ENCODE assay signal across 10 mouse cellular contexts in genomic region chr16:34935514-34936338, GRCm38 (mm10).
DNase-seq lines count a peak whose midpoint lies in the region; ATAC-seq and TF ChIP-seq lines count a peak whose summit lies in the region.
"Had no signal": no experiment of that assay in that cellular context is flagged by ENCODE, and none has a peak within 500 bp of the region (broad histone marks: within the 10 kb centered on the region; RNA-seq: fewer than 3 reads in every experiment).

No protein-coding gene starts in this region.

- H3K4me2 ChIP-seq in lung, embryonic 15.5 days, result no peak overlapping the region
- no peak overlapping the region for H3K4me2 ChIP-seq in midbrain, embryonic 11.5 days

- no peak for TF ChIP-seq CTCF in heart, adult 2 months (IDR thresholded peaks at IDR 0.05)
- no peak for TF ChIP-seq CTCF in embryonic fibroblast, embryonic 13.5 days (IDR thresholded peaks at IDR 0.05; ENCODE audit: borderline replicate concordance, insufficient read depth, low read length)

- no peaks in the 10 kb centered on the region for H3K9me3 ChIP-seq in lung, embryonic 15.5 days
- H3K9me3 ChIP-seq in midbrain, embryonic 11.5 days (ENCODE audit: control insufficient read depth, low read length), result no peaks in the 10 kb centered on the region

- no peak overlapping the region for H3K9ac ChIP-seq in heart, adult 2 months (ENCODE audit: low read depth, low read length)
- H3K9ac ChIP-seq in lung, embryonic 15.5 days, result no peak overlapping the region
- H3K9ac ChIP-seq in midbrain, embryonic 11.5 days (ENCODE audit: low read length), result no peak overlapping the region

- intact Hi-C loops in heart, adult 2 months (cut with DNase I), result no loop called here

- 80% methylated on average over 9 of the region's 9 CpGs for WGBS in heart, adult 2 months
- WGBS in lung, embryonic 15.5 days, result 38% methylated on average over 9 of the region's 9 CpGs
- WGBS in midbrain, embryonic 11.5 days, result 45% methylated on average over 9 of the region's 9 CpGs

- no peaks in the 10 kb centered on the region for H3K79me2 ChIP-seq in heart, adult 2 months (replicated peaks; ENCODE audit: control insufficient read depth, insufficient read depth, low read length)

- H3K36me3 ChIP-seq in heart, adult 2 months (ENCODE audit: control insufficient read depth, insufficient read depth, low read length), result peaks cover 3% of the 10 kb centered on the region; the same call in 1 of the 2 replicates
- H3K36me3 ChIP-seq in lung, embryonic 15.5 days, result peaks cover 21% of the 10 kb centered on the region; the same call in 1 of the 2 replicates
- no peaks in the 10 kb centered on the region for H3K36me3 ChIP-seq in midbrain, embryonic 11.5 days (ENCODE audit: control insufficient read depth, insufficient read depth, low read length)

- ATAC-seq in lung, embryonic 15.5 days (ENCODE audit: borderline replicate concordance, extremely low read depth, low FRiP score, low TSS enrichment), result no peak
- no peak for ATAC-seq in midbrain, embryonic 11.5 days (ENCODE audit: low FRiP score)
- ATAC-seq: inflammation-experienced regulatory T-cells, adult 6 months had no signal

- TF ChIP-seq EP300 in heart, adult 2 months (IDR thresholded peaks at IDR 0.05; ENCODE audit: insufficient read depth, low read depth, low read length), result no peak

- no peak overlapping the region for H3K4me3 ChIP-seq in heart, adult 2 months
- no peak overlapping the region for H3K4me3 ChIP-seq in lung, embryonic 15.5 days
- H3K4me3 ChIP-seq in embryonic fibroblast, embryonic 13.5 days (ENCODE audit: insufficient read depth, low read length), result no peak overlapping the region
- no peak overlapping the region for H3K4me3 ChIP-seq in midbrain, embryonic 11.5 days (ENCODE audit: low read depth, low read length)

- H3K27me3 ChIP-seq in heart, adult 2 months (ENCODE audit: control insufficient read depth, insufficient read depth, low read length), result no peaks in the 10 kb centered on the region
- H3K27me3 ChIP-seq in lung, embryonic 15.5 days, result no peaks in the 10 kb centered on the region
- no peaks in the 10 kb centered on the region for H3K27me3 ChIP-seq in midbrain, embryonic 11.5 days (ENCODE audit: control insufficient read depth, insufficient read depth, low read length)

- TF ChIP-seq POLR2A in heart, adult 2 months (IDR thresholded peaks at IDR 0.05; ENCODE audit: insufficient read depth, low read depth, low read length), result no peak
- peak; percentile 30; the same call in 1 of the 2 replicates for TF ChIP-seq POLR2A in embryonic fibroblast, embryonic 13.5 days (IDR thresholded peaks at IDR 0.05; ENCODE audit: low read depth, low read length)

- no peak for DNase-seq in heart, adult 2 months
- DNase-seq in heart, adult 11 months, result no peak
- no peak for DNase-seq in lung, postnatal 25 days (ENCODE audit: low spot score)
- peak; percentile 53 for DNase-seq in mesoderm, embryonic 11.5 days (ENCODE audit: low read depth, low spot score)
- DNase-seq in cerebellum, adult 9-10 months, result no peak
- no peak for DNase-seq in midbrain, embryonic 11.5 days (ENCODE audit: low spot score, missing footprints)
- DNase-seq: cerebellum, adult 11-12 months had no signal

- H3K27ac ChIP-seq in heart, adult 2 months, result peak overlapping the region; percentile 26; the same call in 1 of the 2 replicates
- peak overlapping the region; percentile 66 for H3K27ac ChIP-seq in lung, embryonic 15.5 days
- peak overlapping the region; percentile 82 for H3K27ac ChIP-seq in embryonic fibroblast, embryonic 13.5 days (ENCODE audit: insufficient read depth, low read length)
- no peak overlapping the region for H3K27ac ChIP-seq in midbrain, embryonic 11.5 days (ENCODE audit: low read depth, low read length)

- H3K4me1 ChIP-seq in heart, adult 2 months (ENCODE audit: control insufficient read depth, insufficient read depth, low read length), result peaks cover 23% of the 10 kb centered on the region
- peaks cover 88% of the 10 kb centered on the region for H3K4me1 ChIP-seq in lung, embryonic 15.5 days
- H3K4me1 ChIP-seq in embryonic fibroblast, embryonic 13.5 days (ENCODE audit: control insufficient read depth, insufficient read depth, low read length), result peaks cover 18% of the 10 kb centered on the region
- no peaks in the 10 kb centered on the region for H3K4me1 ChIP-seq in midbrain, embryonic 11.5 days (ENCODE audit: control insufficient read depth, insufficient read depth, low read length)
